Mouse (Mus musculus): ENCODE measurements around the gene Muc13.

Gene Muc13

DNA sequence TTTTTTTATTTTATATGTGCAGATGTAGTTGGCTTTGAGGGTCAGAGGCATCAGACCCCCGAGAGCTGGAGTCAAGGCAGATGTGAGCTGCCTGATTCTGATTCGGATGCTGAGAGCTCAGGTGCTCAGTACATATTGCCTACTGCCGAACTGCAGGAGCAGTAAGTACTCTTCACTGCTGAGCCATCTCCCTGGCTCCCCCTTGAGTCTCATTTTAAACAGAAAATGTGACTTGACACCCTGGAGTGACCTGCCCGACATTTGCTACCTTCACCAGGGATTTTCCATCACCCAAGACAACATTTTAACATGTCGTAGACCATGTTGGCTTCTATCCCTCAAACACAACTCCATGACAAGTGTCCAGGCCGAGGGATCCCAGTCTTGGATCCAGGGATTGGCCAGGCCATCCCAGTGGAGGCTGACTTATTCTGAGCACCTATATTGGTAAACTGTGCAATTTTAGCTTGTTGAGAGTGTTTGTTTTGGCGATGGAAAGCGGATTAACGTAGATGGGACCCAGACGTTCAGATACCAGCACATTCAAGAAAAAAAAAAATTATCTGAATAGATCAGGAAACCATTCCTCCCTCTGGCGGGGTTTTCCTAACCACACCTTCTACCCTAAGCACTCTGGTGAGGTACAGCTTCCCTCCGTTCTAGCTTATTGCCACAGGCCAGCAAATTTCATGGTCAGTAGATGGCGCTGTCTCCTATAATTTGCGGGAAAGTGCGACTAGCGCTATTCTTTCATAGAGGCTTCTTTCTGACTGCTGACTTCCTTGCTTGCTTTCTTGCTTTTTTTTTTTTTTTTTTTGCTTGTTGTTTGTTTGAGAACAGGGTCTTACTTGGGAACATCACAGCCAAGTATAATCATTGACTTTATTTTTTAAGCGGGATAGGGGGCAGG, 26.7 kb downstream of the Muc13 start:
- DNase-seq (ENCODE audit: extremely low spot score, low read depth, low spot score): peak; percentile 82

DNA sequence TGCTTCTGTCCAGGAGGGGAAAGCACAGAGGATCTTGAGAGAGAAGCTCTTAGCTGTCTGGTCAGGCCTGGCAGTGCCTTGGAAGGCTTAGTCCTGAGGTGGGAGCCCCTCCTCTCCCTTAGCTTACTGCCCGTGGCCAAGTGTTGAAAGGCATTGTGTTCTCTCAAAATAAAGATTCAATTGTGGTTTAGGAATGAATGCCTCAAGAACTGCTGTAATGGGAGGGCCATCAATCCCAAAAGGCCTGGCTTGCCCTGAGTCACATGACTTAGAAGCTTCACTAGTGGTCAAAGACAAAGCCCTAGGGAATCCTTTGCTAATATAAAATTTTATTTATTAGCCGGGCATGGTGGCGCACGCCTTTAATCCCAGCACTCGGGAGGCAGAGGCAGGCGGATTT, 30.8 kb downstream of the Muc13 start:
- DNase-seq (ENCODE audit: extremely low spot score, low read depth, low spot score): no peak

DNA sequence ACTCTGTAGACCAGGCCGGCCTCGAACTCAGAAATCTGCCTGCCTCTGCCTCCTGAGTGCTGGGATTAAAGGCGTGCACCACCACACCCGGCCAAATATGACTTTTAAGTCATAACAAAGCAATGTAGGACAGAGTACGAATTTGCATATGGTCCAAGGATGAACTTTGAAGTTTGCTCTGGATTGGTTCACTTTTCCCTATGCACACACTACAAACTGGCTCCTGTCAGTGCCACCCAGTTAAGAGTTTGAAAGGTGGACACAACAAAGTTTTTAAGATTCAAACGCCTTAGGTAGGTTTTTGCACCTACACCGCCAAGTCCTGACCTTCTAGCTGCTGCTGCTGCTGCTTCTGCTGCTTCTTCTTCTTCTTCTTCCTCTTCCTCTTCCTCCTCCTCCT, 34.7 kb downstream of the Muc13 start:
- DNase-seq (ENCODE audit: extremely low spot score, low read depth, low spot score): no peak

DNA sequence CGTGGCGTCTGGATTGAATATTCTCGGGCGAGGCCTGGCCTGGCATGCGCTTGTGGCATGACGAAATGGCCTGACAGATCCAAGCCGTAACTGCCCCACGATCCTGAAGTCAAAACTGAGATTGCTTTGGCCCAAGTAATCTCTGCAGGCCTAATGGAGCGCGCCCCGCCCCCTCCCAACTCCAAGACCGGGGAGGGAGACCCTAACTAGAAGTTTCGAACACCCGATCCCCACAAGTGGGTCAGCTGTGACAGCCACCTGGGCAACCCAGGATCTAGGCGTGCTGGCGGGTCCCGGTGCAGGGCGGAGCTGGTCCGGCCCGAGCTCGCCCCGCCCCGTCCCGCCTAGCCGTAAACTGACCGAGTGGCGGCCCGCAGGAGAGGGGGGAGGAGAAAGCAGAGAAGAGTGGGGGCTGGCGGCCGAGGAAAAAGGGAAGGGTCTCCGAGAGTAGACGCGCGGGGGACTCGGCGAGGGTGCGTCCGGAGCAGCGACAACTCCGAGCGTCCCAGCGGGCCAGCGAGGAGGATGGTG, 35.5 kb downstream of the Muc13 start, which contains the start of gene Itgb5:
Itgb5 (plus strand) TSS at position 365 of the 531 bp plus-strand sequence.
- DNase-seq (ENCODE audit: extremely low spot score, low read depth, low spot score): no peak

DNA sequence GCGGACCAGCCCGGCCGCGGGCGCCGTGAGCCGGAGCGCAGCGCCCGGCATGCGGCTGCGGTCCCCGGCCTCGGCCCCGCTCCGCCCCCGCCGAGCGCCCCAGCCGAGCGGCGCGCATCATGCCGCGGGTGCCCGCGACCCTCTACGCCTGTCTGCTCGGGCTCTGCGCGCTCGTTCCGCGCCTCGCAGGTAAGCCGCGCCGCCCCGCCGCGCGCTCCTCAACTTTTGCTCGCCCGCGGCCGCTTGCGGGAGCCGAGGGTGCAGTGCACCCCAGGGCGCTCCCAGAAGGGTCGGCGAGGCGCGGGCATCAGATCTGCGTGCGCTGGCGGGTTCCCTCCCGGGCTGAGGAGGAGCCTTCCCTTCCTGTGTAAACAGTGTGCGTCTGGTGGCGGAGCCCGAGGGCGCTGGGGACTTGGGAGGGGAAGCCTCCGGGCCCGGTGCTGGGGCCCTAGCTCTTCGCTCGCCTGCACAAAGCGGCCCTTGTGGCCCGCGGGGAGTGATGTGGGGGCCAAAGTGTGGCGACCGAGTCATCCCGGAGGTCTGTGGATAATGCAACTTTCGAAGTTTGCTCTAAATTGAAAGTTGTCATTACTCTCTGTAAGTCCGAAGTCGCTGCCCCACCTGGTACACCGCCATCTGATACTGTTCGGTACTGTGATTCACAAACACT, 36.1 kb downstream of the Muc13 start:
- DNase-seq (ENCODE audit: extremely low spot score, low read depth, low spot score): no peak

DNA sequence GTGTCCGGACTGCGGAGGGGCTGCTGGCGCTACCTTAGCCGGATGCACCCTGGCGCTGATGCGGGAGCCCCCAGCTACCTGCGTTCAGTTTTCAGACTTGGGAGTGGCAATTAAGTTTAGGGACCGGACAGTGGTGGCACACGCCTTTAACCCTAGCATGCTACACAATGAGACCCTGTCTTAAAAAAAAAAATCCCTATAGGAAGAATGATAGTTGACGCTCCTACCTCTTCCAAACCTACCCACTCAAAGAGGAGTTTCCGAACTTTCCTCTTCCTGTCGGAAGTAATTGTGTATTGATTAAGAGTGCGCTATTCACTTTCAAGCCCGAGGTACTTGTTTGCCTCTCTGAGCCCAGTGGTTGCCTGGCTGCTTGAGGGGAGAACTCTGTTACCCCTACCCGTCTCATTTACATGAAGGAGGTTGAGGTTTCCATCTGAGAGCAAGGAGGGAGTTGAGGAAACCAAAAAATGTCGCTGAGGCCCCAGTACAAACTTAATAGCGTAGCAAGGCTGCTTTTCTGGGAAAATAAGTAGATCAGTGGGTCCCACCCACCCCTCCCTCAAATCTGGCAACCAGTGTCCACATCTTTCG, 36.8 kb downstream of the Muc13 start:
- DNase-seq (ENCODE audit: extremely low spot score, low read depth, low spot score): no peak

DNA sequence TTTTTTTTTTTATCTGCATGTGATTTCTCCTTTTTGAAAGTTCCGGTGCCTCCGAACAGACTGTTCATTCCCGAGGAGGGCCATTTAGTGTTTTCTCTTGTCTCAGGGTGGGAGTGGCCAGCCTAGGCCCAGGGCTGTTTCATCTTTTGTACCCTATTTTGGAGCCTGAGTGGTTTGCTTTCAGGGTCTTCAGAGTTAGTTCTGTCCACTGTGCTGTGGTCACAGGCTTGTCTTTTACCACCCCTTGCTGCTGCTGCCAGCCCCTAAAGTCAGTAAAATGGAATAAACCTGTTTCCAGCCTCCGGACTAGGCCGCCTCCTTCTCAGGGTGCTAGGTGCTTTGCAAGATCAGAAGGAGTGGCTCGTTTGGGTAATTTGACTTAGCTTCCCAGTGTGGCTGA, 38.2 kb downstream of the Muc13 start:
- DNase-seq (ENCODE audit: extremely low spot score, low read depth, low spot score): no peak

DNA sequence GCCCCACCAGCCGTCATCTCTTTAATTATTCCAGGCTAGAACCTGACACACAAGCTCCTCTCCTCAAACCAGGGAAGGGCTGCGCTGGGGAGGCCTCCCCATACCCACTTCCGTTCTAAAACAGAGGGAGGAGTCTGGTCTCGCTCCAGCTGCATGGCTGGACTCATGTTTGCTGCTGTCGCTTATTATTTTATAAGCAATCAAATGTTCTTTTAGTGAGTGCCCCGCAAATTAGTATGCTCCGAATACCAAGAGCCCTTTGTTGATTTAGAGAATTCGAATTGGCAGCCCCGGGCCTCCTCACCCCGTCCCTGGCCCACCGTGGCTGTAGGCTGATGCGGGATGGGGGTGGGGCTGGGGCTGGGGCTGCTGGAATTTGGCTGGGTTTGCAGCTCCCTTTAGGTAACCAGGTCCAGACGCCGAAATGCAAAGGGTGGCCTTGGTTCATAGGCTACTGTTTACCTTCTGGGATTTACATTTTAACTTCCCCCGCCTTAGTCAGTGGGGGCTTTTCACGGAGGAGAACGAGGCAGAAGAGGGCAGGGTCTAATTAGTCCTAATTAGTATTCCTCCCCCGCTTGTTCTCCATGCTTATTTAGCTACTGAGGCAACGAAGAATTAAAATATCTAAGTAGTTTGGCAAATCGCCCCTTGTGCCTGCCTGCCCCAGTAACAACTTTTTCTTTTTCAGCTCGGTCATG, 39.0 kb downstream of the Muc13 start:
- no peak for DNase-seq (ENCODE audit: extremely low spot score, low read depth, low spot score)

DNA sequence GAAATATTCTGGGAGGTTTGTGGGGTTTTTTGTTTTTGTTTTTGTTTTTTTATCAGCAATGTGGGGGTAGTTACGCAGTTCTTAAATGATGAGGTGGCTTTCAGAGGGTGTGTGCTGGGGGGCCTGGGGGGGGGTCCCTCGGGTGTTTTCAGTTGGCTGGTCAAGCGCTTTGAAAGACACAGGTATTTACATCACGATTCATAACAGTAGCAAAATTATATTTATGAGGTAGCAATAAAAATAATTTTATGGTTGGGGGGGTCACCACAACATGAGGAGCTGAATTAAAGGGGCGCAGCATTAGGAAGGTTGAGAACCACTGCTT, 39.6 kb downstream of the Muc13 start:
- no peak for DNase-seq (ENCODE audit: extremely low spot score, low read depth, low spot score)

DNA sequence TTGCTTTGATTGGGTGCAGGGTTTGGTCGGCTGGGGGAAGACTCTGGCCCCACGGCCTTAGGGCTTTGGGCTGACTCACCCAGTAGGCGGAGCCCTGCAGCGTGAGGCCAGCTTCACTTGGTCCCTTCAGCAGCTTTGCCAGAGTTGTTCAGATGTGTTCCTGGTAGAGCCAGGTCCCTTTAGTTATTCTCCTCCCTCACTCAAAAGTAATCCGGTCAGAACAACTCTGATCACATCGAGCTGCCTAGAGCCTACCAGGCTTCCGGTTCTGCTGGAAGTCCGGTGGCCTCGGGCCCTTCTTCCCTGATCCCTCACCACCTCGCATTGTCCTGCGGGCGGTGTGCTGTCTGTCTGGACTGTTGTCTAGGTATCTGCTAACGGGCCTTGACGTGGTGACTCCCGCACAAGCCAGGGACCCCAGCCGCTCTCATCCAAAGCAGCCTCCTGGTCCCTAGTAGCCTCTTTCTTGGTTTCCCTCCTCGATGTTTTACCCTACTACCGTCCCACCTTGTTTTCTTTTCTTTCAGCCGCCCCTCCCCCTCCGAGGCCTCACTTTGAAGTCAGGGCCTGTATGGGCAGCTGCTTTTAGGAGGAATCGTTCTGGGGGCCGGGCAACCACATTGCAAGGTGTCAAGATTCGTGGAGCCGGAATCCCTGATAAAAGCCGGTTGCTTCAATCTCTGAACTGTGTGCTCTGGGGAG, 40.1 kb downstream of the Muc13 start:
- DNase-seq (ENCODE audit: extremely low spot score, low read depth, low spot score): no peak

DNA sequence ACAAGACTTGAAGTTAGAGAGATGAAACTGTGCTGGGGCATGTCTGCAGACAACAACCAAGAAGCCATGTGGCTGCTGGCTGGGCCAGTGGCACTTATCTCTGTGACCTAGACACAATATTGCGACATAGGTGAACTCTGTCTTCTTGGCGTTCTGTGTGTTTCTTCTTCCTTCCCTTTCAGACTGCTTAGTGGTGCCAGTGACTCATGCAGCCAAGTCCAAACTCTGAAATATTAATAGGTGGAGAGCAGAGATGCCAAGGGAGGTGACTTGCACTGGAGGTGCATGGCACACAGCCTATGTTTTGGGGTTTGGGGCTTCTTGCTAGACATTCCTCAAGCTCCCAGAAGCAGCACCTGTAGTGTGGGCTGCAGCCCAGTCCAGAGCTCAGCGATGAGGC, 42.8 kb downstream of the Muc13 start:
- DNase-seq (ENCODE audit: extremely low spot score, low read depth, low spot score): no peak

DNA sequence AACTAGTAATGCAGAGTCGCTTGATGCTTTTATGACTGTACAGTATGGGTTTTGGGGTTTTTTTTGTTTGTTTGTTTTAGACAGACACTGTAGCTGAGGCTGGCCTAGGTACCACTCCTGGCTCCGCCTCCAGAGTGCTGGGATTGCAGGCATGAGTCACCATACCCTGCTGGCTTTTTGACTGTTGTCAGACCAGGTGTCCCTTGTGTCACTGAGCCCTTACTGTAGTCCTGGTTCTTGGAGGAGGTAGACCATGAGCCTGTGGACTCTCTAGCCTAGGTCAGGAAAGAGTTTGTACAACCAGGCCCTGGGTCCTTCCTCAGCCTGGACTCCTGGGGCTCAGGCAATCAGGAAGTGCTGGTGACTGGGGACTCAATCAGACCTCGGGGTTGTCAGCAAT, 43.4 kb downstream of the Muc13 start:
- no peak for DNase-seq (ENCODE audit: extremely low spot score, low read depth, low spot score)

DNA sequence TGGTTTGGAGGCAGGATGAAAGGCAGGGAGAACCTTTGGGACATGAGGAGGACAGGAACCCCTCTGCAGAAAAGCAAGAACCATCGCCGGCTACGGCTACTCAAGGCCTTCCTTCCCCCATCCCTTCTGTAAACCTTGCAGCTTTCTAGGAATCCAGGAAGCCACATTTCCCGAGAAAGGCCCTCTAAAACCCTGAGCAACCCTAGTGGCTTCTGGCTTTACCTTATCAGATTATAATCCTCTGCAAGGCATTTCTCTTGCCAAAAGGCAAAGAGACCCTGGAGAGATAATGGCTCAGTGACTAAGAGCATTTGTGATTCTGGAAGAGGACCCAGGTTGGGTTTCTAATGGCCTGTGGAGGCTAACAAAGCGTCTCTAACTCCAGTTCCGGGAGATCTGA, 46.8 kb downstream of the Muc13 start:
- no peak for DNase-seq (ENCODE audit: extremely low spot score, low read depth, low spot score)

DNA sequence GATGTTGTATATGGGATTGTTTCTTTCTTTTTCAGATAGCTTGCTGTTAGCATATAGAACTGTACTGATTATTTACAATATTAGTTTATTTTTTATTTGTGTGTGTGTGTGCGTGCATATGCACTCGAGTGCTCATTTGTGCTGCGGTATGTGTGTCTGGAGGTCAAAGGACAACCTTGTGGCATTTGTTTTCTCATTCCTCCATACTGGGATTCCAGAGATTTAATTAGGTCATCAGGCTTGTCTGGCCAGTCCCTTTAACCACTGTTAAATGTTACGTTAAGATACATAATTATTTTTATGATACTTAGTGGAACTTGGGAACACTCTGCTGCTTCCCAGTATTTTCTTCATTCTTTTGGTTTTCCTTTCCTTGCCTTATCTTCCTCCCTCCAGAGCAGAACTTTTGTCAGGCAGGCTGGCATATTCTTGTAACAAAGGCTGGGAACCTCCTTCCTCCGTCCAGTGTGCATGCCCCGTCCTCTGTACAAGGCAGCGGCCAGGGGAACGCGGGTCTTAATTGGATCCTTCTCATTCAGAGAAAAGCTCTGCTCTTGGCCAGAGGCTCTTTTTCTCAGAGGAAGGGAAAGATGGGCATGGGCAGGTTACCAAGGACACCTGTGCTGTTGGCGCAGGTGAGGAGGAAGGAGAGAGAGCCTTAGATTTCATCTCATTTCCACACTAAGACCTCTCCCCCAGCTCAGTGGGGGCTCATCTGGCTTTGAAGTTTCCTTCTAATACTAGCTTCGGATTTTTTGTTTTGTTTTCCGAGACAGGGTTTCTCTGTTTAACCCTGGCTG, 48.4 kb downstream of the Muc13 start:
- no peak for DNase-seq (ENCODE audit: extremely low spot score, low read depth, low spot score)

DNA sequence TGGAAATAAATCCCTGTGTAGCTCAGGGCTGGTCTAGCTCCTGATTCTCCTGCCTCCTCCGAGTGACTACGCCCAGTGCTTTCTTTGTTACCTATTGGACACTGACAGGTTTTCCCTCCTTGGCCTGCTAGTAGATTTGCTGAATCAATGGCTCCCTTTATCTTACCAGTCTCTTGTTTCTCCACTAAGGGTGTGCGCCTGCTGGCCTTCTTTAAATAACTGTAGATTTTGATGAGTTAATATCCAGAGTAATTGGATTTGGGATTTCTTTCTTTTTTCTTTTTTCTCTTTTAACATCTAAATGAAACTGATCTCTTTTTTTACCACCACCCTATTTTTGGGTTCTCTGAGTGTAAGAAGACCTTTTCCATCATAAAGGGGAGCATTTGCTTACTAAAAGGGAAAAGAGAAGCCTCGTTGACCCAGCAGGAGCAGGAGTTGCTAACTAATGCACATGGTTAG, 50.3 kb downstream of the Muc13 start:
- no peak for DNase-seq (ENCODE audit: extremely low spot score, low read depth, low spot score)

DNA sequence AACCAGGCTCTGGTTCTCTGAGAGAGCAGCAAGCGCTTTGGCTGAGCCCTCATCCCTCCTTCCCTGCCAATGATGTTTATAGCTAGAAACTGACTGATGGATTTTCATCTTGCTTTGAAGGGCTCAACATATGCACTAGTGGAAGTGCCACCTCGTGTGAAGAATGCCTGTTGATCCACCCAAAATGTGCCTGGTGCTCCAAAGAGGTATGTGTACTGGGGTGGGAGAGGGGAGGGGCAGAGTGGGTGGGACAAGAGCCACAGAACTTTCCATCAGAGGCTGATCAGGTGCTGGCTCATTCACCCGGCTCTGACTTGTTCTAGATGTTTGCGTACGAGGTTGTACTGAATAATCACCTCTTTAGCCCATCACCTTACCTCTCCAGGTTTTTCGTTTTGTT, 51.0 kb downstream of the Muc13 start:
- DNase-seq (ENCODE audit: extremely low spot score, low read depth, low spot score): no peak

DNA sequence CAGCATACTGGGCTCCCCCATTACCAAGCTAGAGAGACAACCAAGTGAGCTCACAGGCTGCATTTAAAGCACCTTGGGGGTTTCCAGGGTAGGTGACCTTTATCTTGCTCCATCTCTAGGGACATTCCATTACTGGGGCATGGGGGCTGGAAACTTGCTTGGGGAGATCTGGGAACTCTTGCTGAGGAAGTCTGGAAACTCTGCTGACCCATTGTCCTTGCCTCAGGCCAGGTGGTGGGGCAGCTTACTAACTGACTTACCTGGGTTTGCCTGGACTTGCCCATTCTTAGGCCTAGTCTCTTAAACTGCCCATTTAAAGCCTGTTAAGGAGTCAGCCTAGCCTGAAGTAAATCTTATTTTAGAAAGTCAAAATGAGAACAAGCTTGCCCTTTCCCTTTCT, 59.4 kb downstream of the Muc13 start:
- DNase-seq (ENCODE audit: extremely low spot score, low read depth, low spot score): no peak

DNA sequence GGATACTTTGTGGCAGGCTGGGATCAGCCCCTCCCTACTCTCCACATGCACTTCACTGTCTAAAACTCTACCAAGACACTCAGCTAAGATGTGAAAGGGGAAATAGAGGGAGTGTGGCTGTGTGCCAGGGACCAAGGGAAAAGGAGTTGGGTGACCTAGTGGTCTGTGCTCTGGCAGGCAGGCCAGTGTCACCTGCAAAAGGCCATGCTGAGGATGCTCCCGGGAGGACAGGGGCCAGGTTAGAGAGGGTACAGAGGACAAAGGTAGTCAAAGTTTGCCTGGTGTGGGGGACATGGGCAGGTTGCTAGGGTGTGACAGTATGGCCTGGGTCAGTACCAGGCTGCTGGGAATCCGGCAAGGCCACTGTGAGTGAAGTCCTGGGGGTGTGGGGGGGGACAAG, 64.9 kb downstream of the Muc13 start:
- no peak for DNase-seq (ENCODE audit: extremely low spot score, low read depth, low spot score)

DNA sequence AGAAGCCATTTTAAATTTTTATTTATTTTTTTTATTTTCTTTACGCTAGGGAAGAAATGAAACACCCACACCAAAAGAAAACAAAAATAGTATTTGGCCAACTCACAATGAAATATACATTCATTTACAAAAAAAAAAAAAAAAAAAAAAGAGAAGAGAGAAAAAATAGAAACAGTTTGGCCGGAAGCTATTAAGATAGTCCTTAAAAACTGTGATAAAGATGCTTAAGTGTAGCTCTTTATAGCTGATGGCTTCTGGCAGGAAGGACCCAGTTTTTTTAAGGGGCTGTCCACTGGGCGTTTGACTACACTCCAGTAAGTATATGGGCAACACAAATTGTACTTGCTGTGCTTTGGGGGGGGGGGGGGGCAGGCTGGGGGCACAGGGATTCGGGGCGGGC, 65.5 kb downstream of the Muc13 start:
- no peak for DNase-seq (ENCODE audit: extremely low spot score, low read depth, low spot score)
